11 mouse cellular contexts compared by ENCODE assay signal in the genomic region with DNA sequence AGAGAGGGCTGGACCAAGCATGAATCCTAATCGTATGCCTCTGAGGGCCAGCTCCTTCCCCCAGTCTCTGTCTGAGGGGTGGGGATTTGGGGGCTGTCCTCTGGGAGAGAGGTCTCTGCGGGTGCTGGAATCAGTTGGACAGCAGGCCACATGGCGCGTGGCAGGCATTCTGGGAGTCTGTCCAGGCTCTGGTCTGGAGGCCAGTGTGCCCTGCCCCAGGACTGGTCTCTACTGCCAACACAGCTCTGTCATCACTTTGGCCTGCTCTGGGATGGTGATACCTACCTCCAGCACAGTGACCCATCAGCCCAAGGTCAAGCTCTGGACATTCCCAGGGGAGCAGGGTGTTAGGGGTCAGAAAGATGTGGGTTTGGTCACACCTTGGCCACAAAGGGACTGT.
DNase-seq lines count a peak whose midpoint lies in the region; ATAC-seq lines count a peak whose summit lies in the region.
"Had no signal": no experiment of that assay in that cellular context is flagged by ENCODE, and none has a peak within 500 bp of the region (broad histone marks: within the 10 kb centered on the region; RNA-seq: fewer than 3 reads in every experiment).

No protein-coding gene starts in this region.

- DNase-seq in hindbrain, embryonic 10.5 days (ENCODE audit: low spot score) = no peak
- no peak for DNase-seq in hindbrain, embryonic 14.5 days (ENCODE audit: low spot score)
- peak; percentile 76 for DNase-seq in adipocyte (ENCODE audit: low spot score)
- peak; percentile 56 for DNase-seq in cerebellum, adult 9-11 months
- peak; percentile 31 for DNase-seq in heart, postnatal 25 days (ENCODE audit: low spot score)
- no peak for DNase-seq in layer of hippocampus, postnatal 36 days
- DNase-seq: lung, adult 18-20 months had no signal

- intact Hi-C loops in heart, postnatal 25 days (cut with DNase I) = no loop called here

- no peaks in the 10 kb centered on the region for H3K27me3 ChIP-seq in hindbrain, embryonic 10.5 days (ENCODE audit: insufficient read depth, poor library complexity, severe bottlenecking)
- H3K27me3 ChIP-seq in hindbrain, embryonic 14.5 days (ENCODE audit: control insufficient read depth, insufficient read depth, low read length) = no peaks in the 10 kb centered on the region
- H3K27me3 ChIP-seq: hindbrain, embryonic 12.5 days; neural tube, embryonic 12.5 days had no signal

- 0 out of 2 replicates have a peak, but pooled peaks cover 7% of the 10 kb centered on the region for H3K36me3 ChIP-seq in hindbrain, embryonic 10.5 days
- no peaks in the 10 kb centered on the region for H3K36me3 ChIP-seq in hindbrain, embryonic 14.5 days (replicated peaks; ENCODE audit: control insufficient read depth, insufficient read depth)
- H3K36me3 ChIP-seq: hindbrain, embryonic 12.5 days; neural tube, embryonic 12.5 days had no signal

- no peak for ATAC-seq in hindbrain, embryonic 14.5 days (ENCODE audit: low FRiP score)
- no peak for ATAC-seq in activated CD4-positive, CD25-positive, alpha-beta regulatory T cell, adult 4 months

- H3K27ac ChIP-seq in hindbrain, embryonic 10.5 days = peak overlapping the region; percentile 54
- no peak overlapping the region for H3K27ac ChIP-seq in hindbrain, embryonic 14.5 days
- H3K27ac ChIP-seq: hindbrain, embryonic 12.5 days; neural tube, embryonic 12.5 days; stomach, postnatal 0 days had no signal

- 65% methylated on average over 4 of the region's 4 CpGs for WGBS in hindbrain, embryonic 10.5 days
- 57% methylated on average over 4 of the region's 4 CpGs for WGBS in hindbrain, embryonic 14.5 days

- no peak overlapping the region for H3K9ac ChIP-seq in hindbrain, embryonic 14.5 days
- H3K9ac ChIP-seq: hindbrain, embryonic 12.5 days; neural tube, embryonic 12.5 days had no signal

- no peaks in the 10 kb centered on the region for H3K9me3 ChIP-seq in hindbrain, embryonic 10.5 days
- no peaks in the 10 kb centered on the region for H3K9me3 ChIP-seq in hindbrain, embryonic 14.5 days (ENCODE audit: control insufficient read depth, low read length)
- H3K9me3 ChIP-seq: hindbrain, embryonic 12.5 days; neural tube, embryonic 12.5 days had no signal

- no peak overlapping the region for H3K4me3 ChIP-seq in hindbrain, embryonic 10.5 days
- no peak overlapping the region for H3K4me3 ChIP-seq in hindbrain, embryonic 14.5 days (replicated peaks; ENCODE audit: low read length)
- H3K4me3 ChIP-seq: hindbrain, embryonic 12.5 days; neural tube, embryonic 12.5 days had no signal

- H3K4me1 ChIP-seq in hindbrain, embryonic 10.5 days (replicated peaks) = peaks cover 99% of the 10 kb centered on the region
- peaks cover 58% of the 10 kb centered on the region for H3K4me1 ChIP-seq in hindbrain, embryonic 14.5 days (replicated peaks; ENCODE audit: control insufficient read depth, insufficient read depth, low read length)

- H3K4me2 ChIP-seq in hindbrain, embryonic 14.5 days (replicated peaks) = no peak overlapping the region
- H3K4me2 ChIP-seq: hindbrain, embryonic 12.5 days; neural tube, embryonic 12.5 days had no signal

Comparison
In these comparisons a context has a peak if more than half of its experiments do, and no peak if none do; other contexts are left out.
1. DNase-seq: peak in adipocyte (single experiment), cerebellum, adult 9-11 months (single experiment) and heart, postnatal 25 days (single experiment); none in hindbrain, embryonic 10.5 days (single experiment), hindbrain, embryonic 14.5 days (single experiment) and layer of hippocampus, postnatal 36 days (0 of 2).